Mouse (Mus musculus) testis, adult 2 months (tissue): ENCODE data around the gene Dffa. TPM values are rescaled to one million over a fixed set of nuclear protein-coding genes. Genes with fewer than 3 reads are reported as not detected.
A peak's percentile ranks its signal among the peaks of the same experiment; 100 is the strongest.

Experiments
- H3K27ac ChIP-seq: fragments of 200-500 bp; 2 replicates; pipeline ENCODE4 v1.5.1; 2012; ENCODE audit warnings: low read depth, low read length; ENCODE audit not compliant: control insufficient read depth, insufficient read depth
- H3K27me3 ChIP-seq: fragments of 200-500 bp; 2 replicates; pipeline ENCODE4 v1.6.1; 2012; ENCODE audit warnings: mild to moderate bottlenecking, low read length, moderate library complexity; ENCODE audit not compliant: control insufficient read depth, insufficient read depth
- H3K36me3 ChIP-seq: fragments of 200-500 bp; 2 replicates; pipeline ENCODE4 v1.6.1; 2012; ENCODE audit warnings: mild to moderate bottlenecking, low read length; ENCODE audit not compliant: control insufficient read depth, insufficient read depth
- H3K4me1 ChIP-seq: fragments of 200-500 bp; 2 replicates; pipeline ENCODE4 v1.6.1; 2012; ENCODE audit warnings: low read length; ENCODE audit not compliant: control insufficient read depth, insufficient read depth
- H3K4me3 ChIP-seq: fragments of 200-500 bp; 2 replicates; pipeline ENCODE4 v1.5.1; 2012; ENCODE audit warnings: low read depth, mild to moderate bottlenecking, low read length, moderate library complexity, mixed read lengths; ENCODE audit not compliant: control insufficient read depth
- CTCF ChIP-seq: fragments of 200-500 bp; IDR thresholded peaks from 2 replicates; pipeline ENCODE4 v1.5.1; 2012; ENCODE audit warnings: low read depth, mild to moderate bottlenecking, inconsistent platforms, low read length, moderate library complexity; ENCODE audit not compliant: control insufficient read depth, insufficient read depth, insufficient replicate concordance
- POLR2A ChIP-seq: fragments of 200-500 bp; IDR thresholded peaks from 2 replicates; pipeline ENCODE4 v1.6.1; 2012; ENCODE audit warnings: low read depth, mild to moderate bottlenecking, inconsistent platforms, low read length, moderate library complexity; ENCODE audit not compliant: control insufficient read depth
- polyA plus RNA-seq: library from polyadenylated mRNA; depleted of rRNA; stranded (reverse); fragments of >200 nt; gene quantifications from 2 replicates; pipeline ENCODE4 v1.2.3, GENCODE M21; 2012

Dffa gene
- polyA plus RNA-seq, 1 experiment, result 8.2 TPM

- H3K27me3 ChIP-seq, result no peaks in the 10 kb centered on the region
- no peaks in the 10 kb centered on the region for H3K4me1 ChIP-seq
- TF ChIP-seq POLR2A, result no peak
- TF ChIP-seq CTCF, result no peak
- no peak overlapping the region for H3K4me3 ChIP-seq
- H3K27ac ChIP-seq, result no peak overlapping the region
- no peaks in the 10 kb centered on the region for H3K36me3 ChIP-seq
Observed at GRCm38 (mm10) chr4:149061432-149061718, 42.6 kb upstream of the Dffa start.

GRCm38 (mm10) chr4:149062406-149063318 is 41.3 kb upstream of the Dffa start:
- H3K27ac ChIP-seq, result no peak overlapping the region
- no peaks in the 10 kb centered on the region for H3K4me1 ChIP-seq

GRCm38 (mm10) chr4:149064061-149064854 is 39.7 kb upstream of the Dffa start:
- H3K4me1 ChIP-seq, result no peaks in the 10 kb centered on the region
- no peak overlapping the region for H3K27ac ChIP-seq
- no peaks in the 10 kb centered on the region for H3K36me3 ChIP-seq
- H3K27me3 ChIP-seq, result no peaks in the 10 kb centered on the region
- no peak overlapping the region for H3K4me3 ChIP-seq
- no peak for TF ChIP-seq CTCF
- no peak for TF ChIP-seq POLR2A

More at GRCm38 (mm10) chr4:149062406-149063318, 41.3 kb upstream of the Dffa start:
- Histone ChIP-seq H3K4me3 (no peak overlapping the region), H3K27me3 (no peaks in the 10 kb centered on the region), H3K36me3 (no peaks in the 10 kb centered on the region)
- no peak for TF ChIP-seq CTCF
- no peak for TF ChIP-seq POLR2A

- no peaks in the 10 kb centered on the region for H3K27me3 ChIP-seq
- H3K4me1 ChIP-seq, result no peaks in the 10 kb centered on the region
- H3K4me3 ChIP-seq, result no peak overlapping the region
- no peaks in the 10 kb centered on the region for H3K36me3 ChIP-seq
- no peak overlapping the region for H3K27ac ChIP-seq
- TF ChIP-seq CTCF (no peak), POLR2A (no peak)
Observed at GRCm38 (mm10) chr4:149066672-149067551, 37.0 kb upstream of the Dffa start.

- Histone ChIP-seq H3K36me3 (no peaks in the 10 kb centered on the region; the same call in 1 of the 2 replicates), H3K27ac (no peak overlapping the region), H3K27me3 (no peaks in the 10 kb centered on the region), H3K4me1 (no peaks in the 10 kb centered on the region; the same call in 1 of the 2 replicates), H3K4me3 (no peak overlapping the region)
- TF ChIP-seq CTCF, result no peak
- no peak for TF ChIP-seq POLR2A
Observed at GRCm38 (mm10) chr4:149075073-149075472, 28.9 kb upstream of the Dffa start.

GRCm38 (mm10) chr4:149075871-149076575 is 27.9 kb upstream of the Dffa start:
- no peak overlapping the region for H3K4me3 ChIP-seq
- no peaks in the 10 kb centered on the region for H3K27me3 ChIP-seq
- H3K36me3 ChIP-seq, result no peaks in the 10 kb centered on the region; the same call in 1 of the 2 replicates
- no peak overlapping the region for H3K27ac ChIP-seq
- TF ChIP-seq CTCF (peak; percentile 20; the same call in 1 of the 2 replicates), POLR2A (no peak)
- H3K4me1 ChIP-seq, result no peaks in the 10 kb centered on the region; the same call in 1 of the 2 replicates
